Mouse (Mus musculus) left cerebral cortex, adult 2 months (tissue): ENCODE results near the gene Ptpn6. TPM values are rescaled to one million over a fixed set of nuclear protein-coding genes. Genes with fewer than 3 reads are reported as not detected.

ENCODE experiments used
- DNase-seq, 2 experiments: peaks; one replicate each; pipeline ENCODE4 v3.0.0; 2021 to 2022; ENCODE audit warnings: low spot score in 2 of 2, mixed read lengths in 1 of 2; ENCODE audit errors: extremely low spot score in 1 of 2
- H3K27ac ChIP-seq: fragments of 200-600 bp; 2 replicates; pipeline ENCODE4 v1.8.1; 2022
- H3K4me3 ChIP-seq: fragments of 200-600 bp; 2 replicates; pipeline ENCODE4 v1.8.1; 2022
- CTCF ChIP-seq: fragments of 200-600 bp; IDR thresholded peaks from 2 replicates; pipeline ENCODE4 v1.8.1; 2022; ENCODE audit warnings: antibody characterized with exemption, mild to moderate bottlenecking, moderate library complexity
- intact Hi-C: fragments of 180-260 bp; cut with DNase I; formaldehyde crosslinking; loops from one replicate; pipeline ENCODE4 v1.15.1; 2025
- total RNA-seq, 2 experiments: library from RNA; stranded (reverse); gene quantifications; 2 replicates each; pipeline ENCODE4 v1.2.3; 2021

Gene Ptpn6
- total RNA-seq, 2 experiments from 2014 or later, result 3.3 to 4.0 TPM

DNA sequence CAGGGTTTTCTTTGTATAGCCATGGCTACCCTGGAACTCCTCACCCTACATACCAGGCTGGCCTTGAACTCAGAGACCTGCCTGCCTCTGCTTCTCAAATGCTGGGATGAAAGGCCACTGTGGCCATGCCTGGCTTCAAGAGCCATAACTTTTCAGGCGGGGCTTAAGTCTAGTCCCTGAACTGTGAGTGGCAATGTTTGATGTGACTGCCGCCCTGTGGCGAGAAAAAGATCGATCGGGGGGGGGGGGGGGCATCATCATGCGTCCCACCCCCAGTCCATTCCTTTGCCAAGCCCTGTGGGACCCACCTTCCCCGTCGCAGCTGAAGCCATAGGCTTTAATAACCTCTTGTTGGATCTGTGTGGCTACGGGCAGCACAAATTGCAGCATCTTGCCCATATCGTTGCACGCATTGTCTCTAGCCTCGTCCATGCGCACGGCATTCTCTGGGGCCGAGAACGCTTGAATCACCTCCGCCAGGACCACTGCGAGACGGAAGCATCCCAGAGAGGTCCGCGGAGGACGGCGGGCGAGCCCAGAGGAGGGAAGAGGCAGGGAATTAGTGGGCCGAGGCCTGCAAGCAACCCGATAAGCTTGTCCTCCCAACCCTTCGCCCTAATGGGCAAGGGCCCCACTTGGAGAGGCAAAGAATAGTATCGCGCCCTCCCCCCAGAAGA lies 1.8 kb upstream of the Ptpn6 start:
- Histone ChIP-seq H3K27ac (peak overlapping the region; percentile 99), H3K4me3 (peak overlapping the region; percentile 64)
- DNase-seq, result peak in 1 of 2 experiments; percentile 60
- intact Hi-C loops, result loop anchor here (1.0 to 5.0 kb wide), 4 partner anchors 28 to 170 kb away; partner anchors contain the start of genes C1rb, Emg1, Lpcat3 and Phb2
- TF ChIP-seq CTCF, result peak; percentile 65

DNA sequence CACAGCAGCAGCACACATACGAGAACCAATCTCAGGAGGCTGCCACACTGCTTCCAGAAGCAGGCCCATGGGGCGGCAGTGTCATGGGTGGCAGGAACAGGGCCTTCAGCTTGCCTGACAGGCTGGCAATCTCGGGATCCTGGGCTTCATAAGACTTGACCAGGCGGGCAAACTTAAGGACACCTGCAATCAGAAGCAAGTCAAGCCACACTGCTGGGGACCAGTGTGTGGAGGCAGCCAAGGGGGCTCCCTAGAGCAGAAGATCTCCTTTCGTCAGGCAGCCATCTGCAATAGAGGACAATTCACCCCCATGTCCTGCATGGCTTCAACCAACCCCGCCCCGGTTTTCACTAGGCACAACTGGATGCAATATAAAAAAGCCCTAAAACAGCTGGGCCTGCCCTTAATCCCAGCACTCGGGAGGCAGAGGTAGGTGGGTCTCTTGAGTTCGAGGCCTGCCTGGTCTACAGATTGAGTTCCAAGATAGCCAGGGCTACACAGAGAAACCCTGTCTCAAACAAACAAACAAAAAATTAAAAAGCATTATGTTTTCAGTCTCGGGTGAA lies 800 bp upstream of the Ptpn6 start:
- peak overlapping the region; percentile 99; the same call in 1 of the 2 replicates for H3K27ac ChIP-seq
- no peak for TF ChIP-seq CTCF
- H3K4me3 ChIP-seq, result no peak overlapping the region
- intact Hi-C loops, result no loop called here
- no peak for DNase-seq

DNA sequence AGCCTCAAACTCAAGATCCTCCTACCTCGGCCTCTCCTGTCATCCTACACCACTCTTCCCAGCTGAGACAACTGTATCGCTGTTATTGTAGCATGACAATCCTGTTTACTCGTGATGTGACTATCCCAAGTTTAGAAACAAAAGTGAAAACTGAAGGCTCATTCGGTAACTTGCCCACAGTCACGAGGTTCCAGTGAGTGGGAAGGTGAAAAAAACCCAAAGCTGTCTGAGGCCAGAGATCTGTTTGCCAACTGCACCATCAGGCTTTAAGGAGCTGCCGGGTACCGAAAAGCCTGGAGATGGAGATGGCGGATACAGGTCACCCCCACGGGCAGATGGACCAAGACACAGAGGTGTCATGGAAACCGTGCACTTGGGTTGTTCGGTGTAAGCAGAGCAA lies 1.5 kb downstream of the Ptpn6 start:
- DNase-seq, result no peak

DNA sequence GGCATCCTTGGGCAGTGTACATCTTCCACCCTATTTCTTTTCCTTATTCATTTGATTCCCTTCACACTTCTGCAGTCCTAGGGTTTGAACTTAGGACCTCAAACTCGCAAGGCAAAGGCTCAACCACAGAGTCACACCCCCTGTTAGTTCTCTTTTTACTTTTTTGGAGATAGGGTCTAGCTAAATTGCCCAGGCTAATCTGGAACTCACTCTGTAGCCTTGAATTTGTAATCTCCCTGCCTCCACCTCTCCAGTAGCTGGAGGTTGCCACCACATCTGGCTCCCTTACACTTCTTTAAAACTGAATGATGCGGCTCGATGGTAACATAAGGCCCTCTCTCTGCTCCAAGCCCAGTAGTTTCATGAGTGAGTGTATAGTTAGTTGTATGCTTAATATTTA lies 4.1 kb downstream of the Ptpn6 start:
- H3K4me3 ChIP-seq, result no peak overlapping the region
- no peak for DNase-seq
- intact Hi-C loops, result no loop called here
- no peak for TF ChIP-seq CTCF
- H3K27ac ChIP-seq, result no peak overlapping the region

More for the DNA sequence above, 1.5 kb downstream of the Ptpn6 start:
- TF ChIP-seq CTCF, result no peak
- Histone ChIP-seq H3K4me3 (no peak overlapping the region), H3K27ac (no peak overlapping the region; the same call in 1 of the 2 replicates)
- intact Hi-C loops, result no loop called here

DNA sequence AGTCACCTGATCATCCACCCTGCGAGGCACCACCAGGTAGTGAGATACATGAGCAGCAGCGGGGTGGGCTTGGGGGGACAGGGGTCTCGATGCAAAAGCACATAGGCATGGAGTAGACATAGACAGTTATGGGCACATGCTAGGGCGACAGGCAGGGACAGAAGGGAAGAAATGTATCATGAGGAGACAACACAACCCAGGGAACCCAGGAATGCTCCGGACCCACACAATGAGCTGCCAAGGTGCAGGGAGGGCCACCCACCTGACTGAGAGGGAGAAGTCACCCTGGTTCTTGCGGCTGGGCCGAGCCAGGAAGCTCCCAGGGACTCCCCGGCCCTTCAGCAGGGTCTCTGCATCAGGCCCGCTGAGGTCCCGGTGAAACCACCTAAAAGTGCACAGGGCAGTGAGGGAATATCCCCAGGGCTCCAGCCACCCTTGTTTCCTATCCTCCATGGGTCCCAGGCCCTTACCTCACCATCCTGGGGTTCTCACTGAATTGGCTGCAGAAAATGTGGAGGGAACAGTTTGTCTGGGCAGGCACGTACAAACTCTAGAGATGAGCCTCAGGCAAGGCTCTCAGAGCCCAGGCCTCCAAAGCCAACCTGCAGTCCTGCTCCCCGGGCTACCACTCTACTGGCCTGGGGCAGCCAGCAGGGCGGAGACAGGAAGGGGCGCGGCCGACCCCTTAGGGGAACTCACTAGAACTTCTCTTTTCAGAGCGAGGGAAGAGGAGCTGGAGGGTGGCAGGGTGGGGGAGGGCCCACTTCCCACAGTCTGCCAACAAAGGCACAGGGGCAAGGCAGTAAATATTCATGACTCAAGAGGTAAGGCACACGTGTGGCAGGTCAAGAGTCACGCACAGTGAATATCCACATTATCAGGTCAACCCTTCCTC lies 5.8 kb downstream of the Ptpn6 start:
- no peak overlapping the region for H3K27ac ChIP-seq
- no peak for DNase-seq
- intact Hi-C loops, result no loop called here
- H3K4me3 ChIP-seq, result no peak overlapping the region
- no peak for TF ChIP-seq CTCF

DNA sequence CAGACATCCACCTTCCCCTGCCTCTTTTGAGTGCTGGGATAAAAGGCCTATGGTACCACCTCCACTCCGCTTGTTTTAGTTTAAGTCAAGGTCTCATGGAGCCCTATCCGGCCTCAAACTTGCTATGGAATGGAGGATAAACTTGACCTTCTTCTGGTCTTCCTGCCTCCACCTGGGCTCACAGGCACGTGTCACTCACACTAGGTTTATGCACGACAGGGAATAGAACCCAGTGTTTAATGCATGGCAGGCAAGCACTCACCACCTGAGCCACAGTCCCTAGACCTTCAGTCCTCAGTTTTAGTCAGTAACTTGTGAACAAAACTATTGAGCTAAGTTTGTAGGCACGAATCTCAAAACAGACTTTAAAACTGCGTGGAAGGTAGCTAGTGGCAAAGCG lies 7.5 kb downstream of the Ptpn6 start:
- H3K4me3 ChIP-seq, result no peak overlapping the region
- DNase-seq, result no peak
- H3K27ac ChIP-seq, result no peak overlapping the region
- no peak for TF ChIP-seq CTCF
- intact Hi-C loops, result no loop called here

DNA sequence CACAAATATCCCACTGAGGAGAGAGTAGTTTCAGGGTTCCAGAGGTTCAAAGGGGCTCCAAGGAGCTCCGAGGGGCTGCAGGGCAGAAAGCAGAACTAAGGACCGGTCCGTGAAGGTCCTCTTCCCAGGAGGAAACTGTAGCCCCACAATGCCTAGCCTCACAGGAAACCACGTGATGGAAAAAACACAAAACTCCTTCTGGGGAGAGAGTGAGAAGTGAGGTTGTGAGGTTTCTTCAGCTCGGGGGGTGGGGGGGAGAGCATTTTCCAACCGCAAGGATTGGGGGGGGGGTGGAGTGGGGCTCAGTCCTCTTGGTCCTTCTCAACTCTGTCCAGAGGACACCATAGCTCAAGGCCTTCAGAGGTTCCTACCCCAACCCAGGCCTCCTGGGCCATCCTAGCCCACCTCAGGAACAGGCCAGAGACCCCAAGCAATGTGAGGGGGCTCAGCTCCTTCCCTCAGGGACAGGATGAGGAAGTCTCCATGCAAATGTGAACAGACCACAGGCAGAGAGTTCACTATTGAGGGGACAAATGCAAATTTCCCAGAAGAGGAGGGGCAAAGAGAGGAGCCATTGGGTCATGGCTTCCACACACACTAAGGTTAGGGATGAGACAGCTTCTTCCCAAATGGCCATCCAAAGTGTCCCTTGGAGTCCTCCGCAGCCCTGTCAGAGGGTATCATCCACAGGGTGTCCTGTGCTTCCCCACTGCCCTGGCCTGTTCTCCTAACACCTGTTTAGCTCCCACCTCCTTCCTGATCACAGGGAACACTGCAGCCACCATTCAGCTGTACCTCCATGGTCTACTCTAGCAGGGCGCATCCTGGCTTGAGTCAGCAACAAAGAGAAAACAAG lies 8.4 kb downstream of the Ptpn6 start:
- Histone ChIP-seq H3K4me3 (no peak overlapping the region), H3K27ac (no peak overlapping the region)
- TF ChIP-seq CTCF, result no peak
- no peak for DNase-seq
- intact Hi-C loops, result no loop called here

DNA sequence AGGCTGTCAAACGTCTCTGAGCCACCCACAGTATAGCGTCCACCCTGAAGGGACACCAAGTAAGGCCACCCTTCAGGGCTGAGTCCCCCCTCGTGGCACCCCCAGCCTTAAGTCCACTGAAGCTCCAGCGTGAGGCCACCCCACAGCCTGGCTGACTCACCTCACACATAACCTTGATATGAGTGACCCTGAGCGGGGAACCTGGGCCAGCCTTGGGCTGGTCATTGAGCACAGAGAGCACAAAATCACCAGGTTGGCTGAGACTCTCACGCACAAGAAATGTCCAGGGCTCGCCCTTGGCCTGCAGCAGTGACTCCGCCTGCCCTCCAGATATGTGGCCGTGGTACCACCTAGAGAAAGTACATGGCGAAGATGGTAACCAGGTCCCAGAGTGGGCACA lies 9.9 kb downstream of the Ptpn6 start:
- no peak overlapping the region for H3K4me3 ChIP-seq
- no peak for TF ChIP-seq CTCF
- intact Hi-C loops, result no loop called here
- no peak overlapping the region for H3K27ac ChIP-seq
- no peak for DNase-seq

DNA sequence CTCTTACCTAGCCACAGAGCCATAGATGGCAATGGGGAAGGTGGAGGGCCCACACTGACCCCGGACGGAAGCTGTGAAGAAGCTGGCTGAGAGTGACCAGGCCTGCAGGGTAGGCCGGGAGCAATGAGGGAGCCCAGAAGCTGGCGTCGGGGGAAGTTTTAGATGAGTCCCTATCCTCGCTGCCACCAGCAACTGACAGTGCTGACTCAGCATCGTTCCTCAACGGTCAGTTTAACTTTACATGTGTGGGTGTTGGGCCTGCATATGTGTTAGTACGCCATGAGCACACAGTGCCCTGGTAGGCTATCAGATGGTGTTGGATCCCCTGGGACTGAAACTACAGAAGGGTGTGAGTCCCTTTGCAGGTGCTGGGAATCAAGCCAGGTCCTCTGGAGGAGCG lies 14.0 kb downstream of the Ptpn6 start:
- TF ChIP-seq CTCF, result no peak

DNA sequence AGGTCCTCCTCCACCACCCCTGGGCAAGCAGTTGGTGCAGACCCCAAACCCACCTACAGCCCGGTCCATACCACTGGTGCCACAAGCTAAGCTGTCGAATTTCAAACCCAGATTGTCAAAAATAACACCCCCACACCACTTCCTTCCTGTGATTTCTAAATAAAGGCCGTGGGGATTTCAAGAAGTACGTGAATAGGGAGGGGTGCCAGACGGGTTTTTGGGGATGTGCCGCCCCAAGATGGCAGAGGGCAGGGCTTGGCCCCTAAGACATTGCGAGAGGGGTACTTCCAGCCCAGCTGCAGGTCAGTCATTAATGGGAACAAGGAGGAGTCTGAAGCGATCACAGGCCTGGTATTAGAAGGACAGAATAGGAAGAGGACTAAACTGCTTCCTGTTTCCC lies 15.0 kb downstream of the Ptpn6 start:
- Histone ChIP-seq H3K4me3 (no peak overlapping the region), H3K27ac (no peak overlapping the region)
- no peak for TF ChIP-seq CTCF
- DNase-seq, result no peak
- intact Hi-C loops, result no loop called here

More for the DNA sequence above, 14.0 kb downstream of the Ptpn6 start:
- no peak for DNase-seq
- intact Hi-C loops, result no loop called here
- Histone ChIP-seq H3K4me3 (no peak overlapping the region), H3K27ac (no peak overlapping the region)

DNA sequence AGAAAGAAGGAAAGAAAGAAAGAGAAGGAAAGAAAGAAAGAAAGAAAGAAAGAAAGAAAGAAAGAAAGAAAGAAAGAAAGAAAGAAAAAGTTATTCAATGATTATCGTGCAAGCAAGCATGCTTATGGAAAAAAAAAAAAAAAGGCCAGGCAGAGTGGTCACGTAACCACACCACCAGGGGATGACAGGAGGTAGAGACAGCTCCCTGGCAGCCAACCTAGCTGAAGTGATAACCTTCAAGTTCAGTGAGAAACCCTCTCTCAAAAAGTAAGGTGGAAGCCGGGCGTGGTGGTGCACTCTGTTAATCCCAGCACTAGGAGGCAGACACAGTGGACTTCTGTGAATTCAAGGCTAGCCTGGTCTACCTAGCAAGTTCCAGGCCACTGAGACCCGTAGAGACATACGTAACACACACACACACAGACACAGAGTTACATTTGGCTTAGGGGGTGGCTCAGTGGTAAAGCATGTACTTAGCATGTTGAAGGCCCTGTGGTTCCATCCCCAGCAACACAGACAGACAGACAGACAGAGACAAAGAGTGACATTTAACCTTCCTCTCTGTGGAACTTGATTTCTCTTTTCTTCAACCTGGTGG lies 15.5 kb downstream of the Ptpn6 start:
- DNase-seq, result no peak
- TF ChIP-seq CTCF, result no peak
- Histone ChIP-seq H3K4me3 (no peak overlapping the region), H3K27ac (no peak overlapping the region)
- intact Hi-C loops, result no loop called here
